Mouse (Mus musculus) G1E (cell line): Measurements from ENCODE around the gene Rhbdf2.

ENCODE experiments used
- CTCF ChIP-seq: IDR thresholded peaks from 2 replicates; pipeline ENCODE4 v1.5.1; 2012; ENCODE audit warnings: low read depth, low read length, inconsistent platforms, mixed read lengths
- GATA1 ChIP-seq: IDR thresholded peaks from 2 replicates; pipeline ENCODE4 v1.6.1; 2012; ENCODE audit warnings: borderline replicate concordance, low read length, inconsistent platforms, mixed read lengths

- no peak for TF ChIP-seq GATA1
- no peak for TF ChIP-seq CTCF
Measured at GRCm38 (mm10) chr11:116676175-116676976, 49.6 kb upstream of the Rhbdf2 start.
